Mouse (Mus musculus): ENCODE results near the gene Kif1bp.

DNA sequence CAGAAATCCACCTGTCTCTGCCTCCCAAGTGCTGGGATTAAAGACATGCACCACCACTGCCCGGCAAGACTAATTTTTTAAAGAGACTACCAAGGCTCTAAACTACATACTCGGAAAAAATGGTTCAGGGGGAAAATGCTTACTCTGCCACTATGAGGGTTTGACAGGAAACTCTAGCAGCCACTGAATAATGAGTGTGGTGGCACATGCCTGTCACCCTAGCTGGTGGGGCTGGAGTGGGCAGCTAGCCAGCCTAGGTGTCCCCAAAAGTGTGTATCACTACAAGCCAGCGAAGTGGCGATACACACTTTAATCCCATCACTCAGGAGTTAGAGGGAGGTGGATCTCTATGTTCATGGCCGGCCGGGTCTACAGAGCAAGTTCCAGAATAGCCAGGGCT is 21.8 kb upstream of the Kif1bp start:
- TF ChIP-seq GATA1 (IDR thresholded peaks at IDR 0.05; ENCODE audit: borderline replicate concordance, low read length) (no peak), FLI1 (IDR thresholded peaks at IDR 0.05; ENCODE audit: low read length) (no peak)
